ENCODE assay signal across 28 mouse cellular contexts in genomic region chr17:35759740-35760139, GRCm38 (mm10). TPM values are rescaled to one million over a fixed set of nuclear protein-coding genes. Genes with fewer than 3 reads are reported as not detected.
DNase-seq lines count a peak whose midpoint lies in the region; ATAC-seq lines count a peak whose summit lies in the region.
"Had no signal": no experiment of that assay in that cellular context is flagged by ENCODE, and none has a peak within 500 bp of the region (broad histone marks: within the 10 kb centered on the region; RNA-seq: fewer than 3 reads in every experiment).

No protein-coding gene starts in this region.

- H3K9me3 ChIP-seq in heart, embryonic 14.5 days (ENCODE audit: control insufficient read depth, low read length), result no peaks in the 10 kb centered on the region
- no peaks in the 10 kb centered on the region for H3K9me3 ChIP-seq in midbrain, embryonic 11.5 days (ENCODE audit: control insufficient read depth, low read length)
- no peaks in the 10 kb centered on the region for H3K9me3 ChIP-seq in midbrain, embryonic 14.5 days (ENCODE audit: control insufficient read depth, low read length)
- H3K9me3 ChIP-seq: embryonic facial prominence, embryonic 10.5 days; embryonic facial prominence, embryonic 13.5 days; forebrain, embryonic 12.5 days; forebrain, embryonic 15.5 days; G1E had no signal

- H3K9ac ChIP-seq in heart, embryonic 14.5 days (ENCODE audit: low read length), result peak overlapping the region; percentile 11; the same call in 1 of the 2 replicates
- no peak overlapping the region for H3K9ac ChIP-seq in midbrain, embryonic 11.5 days (ENCODE audit: low read length)
- no peak overlapping the region for H3K9ac ChIP-seq in midbrain, embryonic 14.5 days (replicated peaks; ENCODE audit: low read length)
- H3K9ac ChIP-seq: embryonic facial prominence, embryonic 13.5 days; forebrain, embryonic 12.5 days; forebrain, embryonic 15.5 days; hindbrain, embryonic 14.5 days had no signal

- no peaks in the 10 kb centered on the region for H3K27me3 ChIP-seq in heart, embryonic 14.5 days (ENCODE audit: control insufficient read depth, insufficient read depth, low read length)
- H3K27me3 ChIP-seq in midbrain, embryonic 11.5 days (ENCODE audit: control insufficient read depth, insufficient read depth, low read length), result no peaks in the 10 kb centered on the region
- no peaks in the 10 kb centered on the region for H3K27me3 ChIP-seq in midbrain, embryonic 14.5 days (ENCODE audit: control insufficient read depth, insufficient read depth, low read length)
- H3K27me3 ChIP-seq: CH12.LX; embryonic facial prominence, embryonic 13.5 days; forebrain, embryonic 12.5 days; forebrain, embryonic 15.5 days; Patski had no signal

- WGBS in heart, embryonic 14.5 days, result 54% methylated on average over 6 of the region's 6 CpGs
- 85% methylated on average over 6 of the region's 6 CpGs for WGBS in midbrain, embryonic 11.5 days
- WGBS in midbrain, embryonic 14.5 days, result 72% methylated on average over 6 of the region's 6 CpGs

- no peak overlapping the region for H3K4me2 ChIP-seq in heart, embryonic 14.5 days (ENCODE audit: low read length)
- H3K4me2 ChIP-seq in midbrain, embryonic 11.5 days, result no peak overlapping the region
- H3K4me2 ChIP-seq in midbrain, embryonic 14.5 days (ENCODE audit: low read length), result no peak overlapping the region
- H3K4me2 ChIP-seq: embryonic facial prominence, embryonic 13.5 days; forebrain, embryonic 12.5 days; forebrain, embryonic 15.5 days; heart, embryonic 11.5 days; hindbrain, embryonic 14.5 days had no signal

- no peaks in the 10 kb centered on the region for H3K36me3 ChIP-seq in heart, embryonic 14.5 days (ENCODE audit: control insufficient read depth, insufficient read depth, low read length)
- H3K36me3 ChIP-seq in midbrain, embryonic 11.5 days (ENCODE audit: control insufficient read depth, insufficient read depth, low read length), result no peaks in the 10 kb centered on the region
- H3K36me3 ChIP-seq in midbrain, embryonic 14.5 days (ENCODE audit: control insufficient read depth, insufficient read depth, low read length), result no peaks in the 10 kb centered on the region
- H3K36me3 ChIP-seq: embryonic facial prominence, embryonic 10.5 days; embryonic facial prominence, embryonic 13.5 days; forebrain, embryonic 12.5 days; forebrain, embryonic 15.5 days; G1E had no signal

- ATAC-seq in heart, embryonic 14.5 days (ENCODE audit: insufficient number of reproducible peaks, insufficient read depth, low FRiP score, low read depth), result no peak
- ATAC-seq in midbrain, embryonic 11.5 days (ENCODE audit: low FRiP score), result no peak
- no peak for ATAC-seq in midbrain, embryonic 14.5 days (ENCODE audit: low FRiP score, low TSS enrichment)
- ATAC-seq: forebrain, embryonic 15.5 days; hindbrain, postnatal 0 days; Patski had no signal

- no peak overlapping the region for H3K27ac ChIP-seq in heart, embryonic 14.5 days (replicated peaks in 1 of 2; ENCODE audit: control insufficient read depth in 1 of 2, insufficient read depth in 1 of 2, low read depth in 2 of 2, low read length in 2 of 2)
- H3K27ac ChIP-seq in midbrain, embryonic 11.5 days (ENCODE audit: low read depth, low read length), result no peak overlapping the region
- H3K27ac ChIP-seq in midbrain, embryonic 14.5 days (replicated peaks; ENCODE audit: low read depth, low read length), result no peak overlapping the region
- H3K27ac ChIP-seq: embryonic facial prominence, embryonic 10.5 days; embryonic facial prominence, embryonic 13.5 days; forebrain, embryonic 12.5 days; forebrain, embryonic 15.5 days; hindbrain, embryonic 14.5 days; hindbrain, postnatal 0 days had no signal

- H3K4me1 ChIP-seq in heart, embryonic 14.5 days (ENCODE audit: control insufficient read depth in 2 of 2, insufficient read depth in 2 of 2, low read length in 2 of 2), result peaks cover 4 to 6% of the 10 kb centered on the region in 2 experiments; a peak in 3 of 4 replicates
- no peaks in the 10 kb centered on the region for H3K4me1 ChIP-seq in midbrain, embryonic 11.5 days (ENCODE audit: control insufficient read depth, insufficient read depth, low read length)
- H3K4me1 ChIP-seq in midbrain, embryonic 14.5 days (ENCODE audit: control insufficient read depth, insufficient read depth, low read length), result no peaks in the 10 kb centered on the region
- H3K4me1 ChIP-seq: embryonic facial prominence, embryonic 10.5 days; embryonic facial prominence, embryonic 13.5 days; forebrain, embryonic 12.5 days; forebrain, embryonic 15.5 days had no signal

- H3K4me3 ChIP-seq in heart, embryonic 14.5 days (ENCODE audit: control insufficient read depth in 1 of 2, insufficient read depth in 1 of 2, low read depth in 1 of 2, low read length in 2 of 2), result no peak overlapping the region
- H3K4me3 ChIP-seq in midbrain, embryonic 11.5 days (ENCODE audit: low read depth, low read length), result no peak overlapping the region
- no peak overlapping the region for H3K4me3 ChIP-seq in midbrain, embryonic 14.5 days (replicated peaks; ENCODE audit: low read depth, low read length)
- H3K4me3 ChIP-seq: embryonic facial prominence, embryonic 10.5 days; embryonic facial prominence, embryonic 13.5 days; erythroblast, embryonic 14.5 days; forebrain, embryonic 12.5 days; forebrain, embryonic 15.5 days had no signal

- DNase-seq in heart, adult 9 months (ENCODE audit: low spot score in 2 of 2), result no peak
- peak; percentile 62 for DNase-seq in kidney, postnatal 14 days
- DNase-seq in kidney, adult 8-10 months, result no peak
- peak; percentile 33 for DNase-seq in midbrain, embryonic 11.5 days (ENCODE audit: low spot score, missing footprints)
- no peak for DNase-seq in midbrain, embryonic 14.5 days
- no peak for DNase-seq in cerebellum, adult 11-12 months
- DNase-seq: adrenal gland, postnatal 10 days; adrenal gland, postnatal 36 days; B cell, adult 2 months; cerebellum, adult 2 months; cerebellum, adult 9-11 months; cerebellum, postnatal 25 days; gastrocnemius, postnatal 25 days; heart, adult 18-20 months; heart, postnatal 14 days; heart, postnatal 4 days had no signal

RNA-seq across cellular contexts. Expression of gene Ddr1, which starts 55.3 kb away (rescaled TPM):
- polyA plus RNA-seq in heart, embryonic 14.5 days (2014; fragmentation: Nextera tagmentation; extraction: Ambion mirVana), result 75.7 and 75.8 TPM in 2 replicates
- 78.4 and 92.1 TPM in 2 replicates for polyA plus RNA-seq in midbrain, embryonic 11.5 days (2014; fragmentation: Nextera tagmentation; extraction: Ambion mirVana)
- polyA plus RNA-seq in midbrain, embryonic 14.5 days (2014; fragmentation: Nextera tagmentation; extraction: Ambion mirVana), result 52.9 and 87.2 TPM in 2 replicates
- polyA plus RNA-seq: erythroblast, embryonic 14.5 days had no signal

Comparison
In these comparisons a context has a peak if more than half of its experiments do, and no peak if none do; other contexts are left out.
1. DNase-seq: peak in kidney, postnatal 14 days (single experiment) and midbrain, embryonic 11.5 days (single experiment); none in heart, adult 9 months (0 of 2), kidney, adult 8-10 months (0 of 2), midbrain, embryonic 14.5 days (single experiment) and cerebellum, adult 11-12 months (single experiment).